Mouse (Mus musculus) embryo, embryonic 9.5 days (tissue): ENCODE measurements at regions not wholly inside any gene's neighbourhood (a gene's known extent, or its start where the extent isn't known, plus 50 kb on each side); places are given as distances from the start of the nearest gene placed in this dataset.

Experiments used
- DNase-seq: peaks from one replicate; pipeline ENCODE4 v3.0.0-alpha.2; 2017; ENCODE audit errors: extremely low spot score

- DNase-seq: no peak
Measured at GRCm38 (mm10) chr10:38147421-38147820, 674.2 kb downstream of the Rfpl4b start.

GRCm38 (mm10) chr10:38139196-38139595 lies 682.4 kb downstream of the Rfpl4b start:
- no peak for DNase-seq

GRCm38 (mm10) chr10:38121911-38122573 lies 699.5 kb downstream of the Rfpl4b start:
- DNase-seq: peak; percentile 31

- peak; percentile 8 for DNase-seq
Measured at GRCm38 (mm10) chr10:38118601-38119000, 703.0 kb downstream of the Rfpl4b start.

- no peak for DNase-seq
Measured at GRCm38 (mm10) chr10:38116516-38116915, 705.1 kb downstream of the Rfpl4b start.

- DNase-seq: no peak
Measured at GRCm38 (mm10) chr10:38114194-38114593, 707.4 kb downstream of the Rfpl4b start.

GRCm38 (mm10) chr10:38108591-38108990 lies 713.0 kb downstream of the Rfpl4b start:
- DNase-seq: no peak

- no peak for DNase-seq
Measured at GRCm38 (mm10) chr10:38103570-38103969, 718.0 kb downstream of the Rfpl4b start.

- DNase-seq: no peak
Measured at GRCm38 (mm10) chr10:38078521-38078920, 743.1 kb downstream of the Rfpl4b start.

GRCm38 (mm10) chr10:38072394-38072793 lies 749.2 kb downstream of the Rfpl4b start:
- DNase-seq: no peak

GRCm38 (mm10) chr10:38059050-38059449 lies 762.5 kb downstream of the Rfpl4b start:
- no peak for DNase-seq

GRCm38 (mm10) chr10:38010452-38010851 lies 811.1 kb downstream of the Rfpl4b start:
- DNase-seq: no peak

GRCm38 (mm10) chr10:37995691-37996445 lies 825.7 kb downstream of the Rfpl4b start:
- DNase-seq: no peak

GRCm38 (mm10) chr10:37988297-37989263 lies 833.0 kb downstream of the Rfpl4b start:
- peak; percentile 16 for DNase-seq

GRCm38 (mm10) chr10:37978899-37979539 lies 840.3 kb upstream of the Marcks start:
- no peak for DNase-seq

- DNase-seq: no peak
Measured at GRCm38 (mm10) chr10:37960051-37960450, 821.3 kb upstream of the Marcks start.

GRCm38 (mm10) chr10:37914780-37915179 lies 776.1 kb upstream of the Marcks start:
- no peak for DNase-seq

GRCm38 (mm10) chr10:37911669-37912068 lies 772.9 kb upstream of the Marcks start:
- DNase-seq: no peak

GRCm38 (mm10) chr10:37908276-37908675 lies 769.6 kb upstream of the Marcks start:
- no peak for DNase-seq

GRCm38 (mm10) chr10:37907731-37908130 lies 769.0 kb upstream of the Marcks start:
- DNase-seq: peak; percentile 8

- DNase-seq: no peak
Measured at GRCm38 (mm10) chr10:37887961-37888360, 749.2 kb upstream of the Marcks start.

- no peak for DNase-seq
Measured at GRCm38 (mm10) chr10:37880841-37881240, 742.1 kb upstream of the Marcks start.
